27 mouse cellular contexts compared by ENCODE assay signal in the genomic region with DNA sequence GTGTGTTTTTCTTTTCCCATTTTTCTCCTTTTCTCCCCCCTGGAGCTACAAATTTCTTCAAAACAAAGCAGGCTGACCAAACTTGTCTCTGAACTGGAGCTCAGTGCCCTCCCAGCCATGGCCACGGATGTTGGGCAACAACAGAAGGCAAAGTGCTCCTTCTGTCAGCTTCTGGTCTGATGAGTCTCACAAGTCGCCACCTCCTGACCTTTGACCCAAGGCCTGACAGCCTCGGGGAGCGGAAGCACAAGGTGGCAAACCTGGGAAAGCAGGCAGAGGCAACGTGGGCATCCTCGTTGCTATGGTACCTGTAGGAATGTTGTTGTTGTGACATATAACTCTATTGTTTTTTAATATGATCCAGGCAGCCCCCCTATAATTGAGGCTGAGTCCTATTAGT. TPM values are rescaled to one million over a fixed set of nuclear protein-coding genes. Genes with fewer than 3 reads are reported as not detected.
DNase-seq lines count a peak whose midpoint lies in the region; ATAC-seq lines count a peak whose summit lies in the region.
"Had no signal": no experiment of that assay in that cellular context is flagged by ENCODE, and none has a peak within 500 bp of the region (broad histone marks: within the 10 kb centered on the region; RNA-seq: fewer than 3 reads in every experiment).

No protein-coding gene starts in this region.

- H3K4me1 ChIP-seq in midbrain, embryonic 11.5 days (ENCODE audit: control insufficient read depth, insufficient read depth, low read length), result no peaks in the 10 kb centered on the region
- peaks cover 6% of the 10 kb centered on the region for H3K4me1 ChIP-seq in midbrain, embryonic 10.5 days
- H3K4me1 ChIP-seq: embryonic facial prominence, embryonic 12.5 days had no signal

- H3K27me3 ChIP-seq in midbrain, embryonic 11.5 days (ENCODE audit: control insufficient read depth, insufficient read depth, low read length), result no peaks in the 10 kb centered on the region
- H3K27me3 ChIP-seq in midbrain, embryonic 10.5 days (ENCODE audit: low read depth, poor library complexity, severe bottlenecking), result no peaks in the 10 kb centered on the region
- H3K27me3 ChIP-seq: CH12.LX; embryonic facial prominence, embryonic 12.5 days; heart, embryonic 15.5 days; hindbrain, embryonic 12.5 days; Patski had no signal

- no peaks in the 10 kb centered on the region for H3K36me3 ChIP-seq in midbrain, embryonic 11.5 days (ENCODE audit: control insufficient read depth, insufficient read depth, low read length)
- H3K36me3 ChIP-seq in midbrain, embryonic 10.5 days, result no peaks in the 10 kb centered on the region
- H3K36me3 ChIP-seq: embryonic facial prominence, embryonic 12.5 days; heart, embryonic 15.5 days; hindbrain, embryonic 12.5 days had no signal

- no peaks in the 10 kb centered on the region for H3K9me3 ChIP-seq in midbrain, embryonic 11.5 days (ENCODE audit: control insufficient read depth, low read length)
- no peaks in the 10 kb centered on the region for H3K9me3 ChIP-seq in midbrain, embryonic 10.5 days (replicated peaks)
- H3K9me3 ChIP-seq: embryonic facial prominence, embryonic 12.5 days; heart, embryonic 15.5 days; hindbrain, embryonic 12.5 days had no signal

- no peak overlapping the region for H3K9ac ChIP-seq in midbrain, embryonic 11.5 days (ENCODE audit: low read length)
- H3K9ac ChIP-seq: embryonic facial prominence, embryonic 12.5 days; heart, embryonic 15.5 days; hindbrain, embryonic 12.5 days had no signal

- H3K27ac ChIP-seq in midbrain, embryonic 11.5 days (ENCODE audit: low read depth, low read length), result no peak overlapping the region
- H3K27ac ChIP-seq in midbrain, embryonic 10.5 days (replicated peaks), result no peak overlapping the region
- H3K27ac ChIP-seq: embryonic facial prominence, embryonic 12.5 days; heart, adult 2 months; heart, embryonic 15.5 days; hindbrain, embryonic 12.5 days had no signal

- peak; percentile 79 for DNase-seq in heart, adult 11 months
- DNase-seq in heart, postnatal 10 days, result no peak
- DNase-seq in kidney, adult 9 months, result peak; percentile 26
- DNase-seq in kidney, postnatal 10 days, result no peak
- DNase-seq in midbrain, embryonic 11.5 days (ENCODE audit: low spot score, missing footprints), result peak; percentile 57
- DNase-seq in midbrain, embryonic 10.5 days (ENCODE audit: low spot score), result no peak
- DNase-seq in lung, adult 18-20 months, result no peak
- DNase-seq: adrenal gland, postnatal 14 days; cerebellum, adult 11-12 months; cerebellum, adult 9-10 months; cerebellum, postnatal 25 days; gastrocnemius, postnatal 10 days; heart, adult 2 months had no signal

- no peak overlapping the region for H3K4me3 ChIP-seq in midbrain, embryonic 11.5 days (ENCODE audit: low read depth, low read length)
- no peak overlapping the region for H3K4me3 ChIP-seq in midbrain, embryonic 10.5 days
- H3K4me3 ChIP-seq: embryonic facial prominence, embryonic 12.5 days; heart, adult 2 months; heart, embryonic 15.5 days; hindbrain, embryonic 12.5 days had no signal

- no peak for ATAC-seq in midbrain, embryonic 11.5 days (ENCODE audit: low FRiP score)
- ATAC-seq: activated CD4-positive, CD25-positive, alpha-beta regulatory T cell, adult 4 months; forebrain, embryonic 16.5 days; hindbrain, embryonic 16.5 days; Patski had no signal

- WGBS in midbrain, embryonic 11.5 days, result 37% methylated on average over 6 of the region's 6 CpGs
- 40% methylated on average over 6 of the region's 6 CpGs for WGBS in midbrain, embryonic 10.5 days

- H3K4me2 ChIP-seq in midbrain, embryonic 11.5 days, result no peak overlapping the region
- H3K4me2 ChIP-seq: embryonic facial prominence, embryonic 12.5 days; heart, embryonic 11.5 days; heart, embryonic 15.5 days; hindbrain, embryonic 12.5 days had no signal

- intact Hi-C loops in heart, postnatal 10 days (cut with DNase I), result loop anchor here (5.0 kb wide), 1 partner anchor 574 kb away; no protein-coding TSS in a partner anchor

RNA-seq across cellular contexts. Expression of a gene that starts 17.4 kb away (rescaled TPM):
- not detected for total RNA-seq in heart, postnatal 10 days (2021)
- 0.29 and 0.44 TPM in 2 replicates for polyA plus RNA-seq in midbrain, embryonic 11.5 days (2014; fragmentation: Nextera tagmentation; extraction: Ambion mirVana)
- polyA plus RNA-seq in midbrain, embryonic 10.5 days (2016; fragmentation: Nextera tagmentation; extraction: Ambion mirVana), result 0.47 and 0.68 TPM in 2 replicates
- total RNA-seq: adrenal gland, adult 18-20 months; adrenal gland, postnatal 14 days; gastrocnemius, postnatal 10 days; gastrocnemius, postnatal 4 days; heart, adult 2 months; heart, postnatal 25 days had no signal
- polyA plus RNA-seq: cortical plate, adult 2 months; forebrain, embryonic 16.5 days; frontal cortex, adult 2 months; heart, adult 2 months had no signal

Comparison
In these comparisons a context has a peak if more than half of its experiments do, and no peak if none do; other contexts are left out.
1. DNase-seq: peak in heart, adult 11 months (single experiment), kidney, adult 9 months (single experiment) and midbrain, embryonic 11.5 days (single experiment); none in heart, postnatal 10 days (0 of 2), kidney, postnatal 10 days (single experiment), midbrain, embryonic 10.5 days (single experiment) and lung, adult 18-20 months (0 of 2).